Mouse (Mus musculus): ENCODE data around the gene Adssl1. TPM values are rescaled to one million over a fixed set of nuclear protein-coding genes. Genes with fewer than 3 reads are reported as not detected.

Gene Adssl1
- polyA plus RNA-seq, 1 experiment from 2014 or later, result 3.8 TPM

- Histone ChIP-seq H3K4me1 (ENCODE audit: insufficient read depth) (0 out of 2 replicates have a peak, but pooled peaks cover 3% of the 10 kb centered on the region), H3K4me3 (ENCODE audit: low read depth, low read length) (no peak overlapping the region), H3K4me2 (peak overlapping the region; percentile 97; the same call in 1 of the 2 replicates), H3K27me3 (ENCODE audit: insufficient read depth, low read length) (0 out of 2 replicates have a peak, but pooled peaks cover 6% of the 10 kb centered on the region), H3K9ac (no peak overlapping the region), H3K9me3 (ENCODE audit: low read depth, low read length) (no peaks in the 10 kb centered on the region), H3K36me3 (ENCODE audit: insufficient read depth) (no peaks in the 10 kb centered on the region), H3K27ac (ENCODE audit: low read depth) (no peak overlapping the region)
- ATAC-seq (ENCODE audit: insufficient read depth), result no peak
- WGBS, result 51% methylated on average over 14 of the region's 14 CpGs
- DNase-seq, result no peak
- TF ChIP-seq CTCF (IDR thresholded peaks at IDR 0.05; ENCODE audit: low read depth), result no peak
Measured at GRCm38 (mm10) chr12:112587125-112588124, 32.4 kb upstream of the Adssl1 start.

- Histone ChIP-seq H3K9me3 (ENCODE audit: low read depth, low read length) (no peaks in the 10 kb centered on the region), H3K4me2 (peak within 1 kb of the TSS; percentile 97), H3K9ac (peak within 1 kb of the TSS; percentile 58), H3K27me3 (ENCODE audit: insufficient read depth, low read length) (0 out of 2 replicates have a peak, but pooled peaks cover 6% of the 10 kb centered on the region), H3K4me1 (ENCODE audit: insufficient read depth) (peaks cover 7% of the 10 kb centered on the region; the same call in 1 of the 2 replicates), H3K27ac (ENCODE audit: low read depth) (0 out of 2 replicates have a peak within 1 kb of the TSS, but pooled peaks have one; percentile 2), H3K36me3 (ENCODE audit: insufficient read depth) (no peaks in the 10 kb centered on the region), H3K4me3 (ENCODE audit: low read depth, low read length) (peak within 1 kb of the TSS; percentile 60)
- no peak for TF ChIP-seq CTCF (IDR thresholded peaks at IDR 0.05; ENCODE audit: low read depth)
- DNase-seq (peak; percentile 88), ATAC-seq (ENCODE audit: insufficient read depth) (peak; percentile 89)
- under 1% methylated on average over 60 of the region's 60 CpGs for WGBS
Measured at GRCm38 (mm10) chr12:112588426-112589256, 31.2 kb upstream of the Adssl1 start, which contains the start of gene Inf2. TSS of gene Inf2 (plus strand) at chr12:112588784.

- WGBS, result 52% methylated on average over 8 of the region's 8 CpGs
- Histone ChIP-seq H3K27me3 (ENCODE audit: insufficient read depth, low read length) (0 out of 2 replicates have a peak, but pooled peaks cover 6% of the 10 kb centered on the region), H3K4me3 (ENCODE audit: low read depth, low read length) (peak overlapping the region; percentile 60), H3K27ac (ENCODE audit: low read depth) (no peak overlapping the region), H3K9me3 (ENCODE audit: low read depth, low read length) (no peaks in the 10 kb centered on the region), H3K36me3 (ENCODE audit: insufficient read depth) (no peaks in the 10 kb centered on the region), H3K9ac (peak overlapping the region; percentile 58; the same call in 1 of the 2 replicates), H3K4me2 (peak overlapping the region; percentile 97), H3K4me1 (ENCODE audit: insufficient read depth) (peaks cover 17% of the 10 kb centered on the region)
- ATAC-seq (ENCODE audit: insufficient read depth) (no peak), DNase-seq (no peak)
- no peak for TF ChIP-seq CTCF (IDR thresholded peaks at IDR 0.05; ENCODE audit: low read depth)
Measured at GRCm38 (mm10) chr12:112589491-112590191, 30.2 kb upstream of the Adssl1 start.

- Histone ChIP-seq H3K36me3 (ENCODE audit: insufficient read depth) (no peaks in the 10 kb centered on the region), H3K9ac (no peak overlapping the region), H3K4me1 (ENCODE audit: insufficient read depth) (peaks cover 25% of the 10 kb centered on the region), H3K9me3 (ENCODE audit: low read depth, low read length) (no peaks in the 10 kb centered on the region), H3K27ac (ENCODE audit: low read depth) (no peak overlapping the region), H3K4me2 (no peak overlapping the region), H3K27me3 (ENCODE audit: insufficient read depth, low read length) (0 out of 2 replicates have a peak, but pooled peaks cover 6% of the 10 kb centered on the region), H3K4me3 (ENCODE audit: low read depth, low read length) (no peak overlapping the region)
- DNase-seq (no peak), ATAC-seq (ENCODE audit: insufficient read depth) (no peak)
- 54% methylated on average over 8 of the region's 8 CpGs for WGBS
- TF ChIP-seq CTCF (IDR thresholded peaks at IDR 0.05; ENCODE audit: low read depth), result no peak
Measured at GRCm38 (mm10) chr12:112590566-112591239, 29.1 kb upstream of the Adssl1 start.

- Histone ChIP-seq H3K4me2 (no peak overlapping the region), H3K4me3 (ENCODE audit: low read depth, low read length) (no peak overlapping the region), H3K27me3 (ENCODE audit: insufficient read depth, low read length) (0 out of 2 replicates have a peak, but pooled peaks cover 6% of the 10 kb centered on the region), H3K27ac (ENCODE audit: low read depth) (no peak overlapping the region), H3K9me3 (ENCODE audit: low read depth, low read length) (no peaks in the 10 kb centered on the region), H3K9ac (no peak overlapping the region), H3K4me1 (ENCODE audit: insufficient read depth) (peaks cover 25% of the 10 kb centered on the region), H3K36me3 (ENCODE audit: insufficient read depth) (no peaks in the 10 kb centered on the region)
- ATAC-seq (ENCODE audit: insufficient read depth), result no peak
- DNase-seq, result no peak
- no peak for TF ChIP-seq CTCF (IDR thresholded peaks at IDR 0.05; ENCODE audit: low read depth)
- 85% methylated on average over 5 of the region's 5 CpGs for WGBS
Measured at GRCm38 (mm10) chr12:112591240-112591639, 28.6 kb upstream of the Adssl1 start.

GRCm38 (mm10) chr12:112591730-112592129, 28.1 kb upstream of the Adssl1 start:
- H3K36me3 ChIP-seq (ENCODE audit: insufficient read depth), result no peaks in the 10 kb centered on the region
- WGBS, result 86% methylated on average over 3 of the region's 3 CpGs
- 0 out of 2 replicates have a peak, but pooled peaks cover 6% of the 10 kb centered on the region for H3K27me3 ChIP-seq (ENCODE audit: insufficient read depth, low read length)
- DNase-seq (no peak), ATAC-seq (ENCODE audit: insufficient read depth) (no peak)
- H3K9me3 ChIP-seq (ENCODE audit: low read depth, low read length), result no peaks in the 10 kb centered on the region
- no peak overlapping the region for H3K4me3 ChIP-seq (ENCODE audit: low read depth, low read length)
- H3K27ac ChIP-seq (ENCODE audit: low read depth), result no peak overlapping the region
- H3K4me1 ChIP-seq (ENCODE audit: insufficient read depth), result peaks cover 25% of the 10 kb centered on the region
- TF ChIP-seq CTCF (IDR thresholded peaks at IDR 0.05; ENCODE audit: low read depth), result no peak
- H3K4me2 ChIP-seq, result no peak overlapping the region
- no peak overlapping the region for H3K9ac ChIP-seq

All from lung, embryonic 14.5 days (tissue).